Mouse (Mus musculus) hindbrain, embryonic 16.5 days (tissue): ENCODE measurements around the gene Comtd1. TPM values are rescaled to one million over a fixed set of nuclear protein-coding genes. Genes with fewer than 3 reads are reported as not detected.

Source experiments
- ATAC-seq: fragments of 200-750 bp; cut with Nextera tagmentation; 2 replicates; pipeline ENCODE4 v1.8.0; 2017; ENCODE audit warnings: moderate TSS enrichment, moderate library complexity
- H3K27ac ChIP-seq: fragments of 300-500 bp; sonication (generic); 2 replicates; pipeline ENCODE4 v1.5.1; 2014; ENCODE audit warnings: low read depth, mild to moderate bottlenecking, control low read depth, low read length, moderate library complexity
- H3K27me3 ChIP-seq: fragments of 300-500 bp; sonication (generic); replicated peaks from 2 replicates; pipeline ENCODE4 v1.6.1; 2014; ENCODE audit warnings: low read length; ENCODE audit not compliant: control insufficient read depth, insufficient read depth
- H3K36me3 ChIP-seq: fragments of 300-500 bp; sonication (generic); 2 replicates; pipeline ENCODE4 v1.6.1; 2014; ENCODE audit warnings: mild to moderate bottlenecking, low read length, moderate library complexity, mixed read lengths; ENCODE audit not compliant: control insufficient read depth, insufficient read depth
- H3K4me1 ChIP-seq: fragments of 300-500 bp; sonication (generic); 2 replicates; pipeline ENCODE4 v1.6.1; 2014; ENCODE audit warnings: low read depth, low read length; ENCODE audit not compliant: control insufficient read depth, insufficient read depth
- H3K4me2 ChIP-seq: fragments of 300-500 bp; sonication (generic); 2 replicates; pipeline ENCODE4 v1.6.1; 2014; ENCODE audit warnings: mild to moderate bottlenecking, low read length, control low read depth, moderate library complexity
- H3K4me3 ChIP-seq: fragments of 300-500 bp; sonication (generic); 2 replicates; pipeline ENCODE4 v1.5.1; 2014; ENCODE audit warnings: mild to moderate bottlenecking, low read length, control low read depth, moderate library complexity
- H3K9ac ChIP-seq: fragments of 300-500 bp; sonication (generic); 2 replicates; pipeline ENCODE4 v1.6.1; 2014; ENCODE audit warnings: low read depth, mild to moderate bottlenecking, control low read depth, low read length, moderate library complexity
- H3K9me3 ChIP-seq: fragments of 300-500 bp; sonication (generic); 2 replicates; pipeline ENCODE4 v1.6.1; 2014; ENCODE audit warnings: mild to moderate bottlenecking, low read length, moderate library complexity; ENCODE audit not compliant: control insufficient read depth
- WGBS: fragments of 180-500 bp; shearing (Covaris S2); extraction: QIAGEN DNeasy Blood & Tissue Kit; methylation state at CpG from one replicate; pipeline ENCODE4 v1.1.7; 2014; 5-methylcytosine and 5-hydroxymethylcytosine counted together
- polyA plus RNA-seq: library from polyadenylated mRNA; unstranded; fragments of >200 nt; fragmentation: Nextera tagmentation; extraction: Ambion mirVana; gene quantifications from 2 replicates; pipeline ENCODE4 v1.2.1, GENCODE M21; 2015

Gene Comtd1
- 59.2 and 68.9 TPM in 2 replicates for polyA plus RNA-seq

GRCm38 (mm10) chr14:21848166-21849154, at the start of gene Comtd1:
Gene Comtd1, minus strand, starts transcription at chr14:21848977.
- Histone ChIP-seq H3K36me3 (peaks cover 5% of the 10 kb centered on the region), H3K27ac (peak within 1 kb of the TSS; percentile 72), H3K4me1 (peaks cover 11% of the 10 kb centered on the region), H3K4me3 (peak within 1 kb of the TSS; percentile 76), H3K4me2 (peak within 1 kb of the TSS; percentile 92), H3K9me3 (no peaks in the 10 kb centered on the region), H3K9ac (peak within 1 kb of the TSS; percentile 92), H3K27me3 (no peaks in the 10 kb centered on the region)
- WGBS: 0% methylated on average over 48 of the region's 51 CpGs
- ATAC-seq: peak; percentile 87

GRCm38 (mm10) chr14:21892341-21892659, 43.5 kb upstream of the Comtd1 start:
- H3K27me3 ChIP-seq: no peaks in the 10 kb centered on the region
- no peak overlapping the region for H3K27ac ChIP-seq
- H3K9me3 ChIP-seq: no peaks in the 10 kb centered on the region
- no peak for ATAC-seq
- no peak overlapping the region for H3K4me3 ChIP-seq
- WGBS: 44% methylated on average over 6 of the region's 6 CpGs
- H3K9ac ChIP-seq: no peak overlapping the region
- H3K4me2 ChIP-seq: no peak overlapping the region; the same call in 1 of the 2 replicates
- H3K36me3 ChIP-seq: no peaks in the 10 kb centered on the region
- peaks cover 6% of the 10 kb centered on the region for H3K4me1 ChIP-seq

GRCm38 (mm10) chr14:21891581-21892340, 43.0 kb upstream of the Comtd1 start:
- Histone ChIP-seq H3K27me3 (no peaks in the 10 kb centered on the region), H3K36me3 (no peaks in the 10 kb centered on the region), H3K4me2 (peak overlapping the region; percentile 18), H3K4me3 (no peak overlapping the region), H3K9me3 (no peaks in the 10 kb centered on the region), H3K27ac (no peak overlapping the region), H3K4me1 (peaks cover 6% of the 10 kb centered on the region), H3K9ac (no peak overlapping the region)
- 14% methylated on average over 15 of the region's 15 CpGs for WGBS
- peak; percentile 89 for ATAC-seq

GRCm38 (mm10) chr14:21890430-21890829, 41.7 kb upstream of the Comtd1 start:
- peaks cover 6% of the 10 kb centered on the region for H3K4me1 ChIP-seq
- ATAC-seq: no peak
- 89% methylated on average over 2 of the region's 2 CpGs for WGBS

GRCm38 (mm10) chr14:21866816-21867215, 18.0 kb upstream of the Comtd1 start:
- WGBS: 76% methylated on average over 7 of the region's 7 CpGs
- Histone ChIP-seq H3K4me3 (no peak overlapping the region), H3K36me3 (no peaks in the 10 kb centered on the region), H3K4me2 (no peak overlapping the region), H3K27me3 (no peaks in the 10 kb centered on the region), H3K9ac (no peak overlapping the region), H3K4me1 (no peaks in the 10 kb centered on the region), H3K27ac (no peak overlapping the region), H3K9me3 (no peaks in the 10 kb centered on the region)
- ATAC-seq: no peak

More at GRCm38 (mm10) chr14:21890430-21890829, 41.7 kb upstream of the Comtd1 start:
- H3K9ac ChIP-seq: no peak overlapping the region
- H3K27ac ChIP-seq: no peak overlapping the region
- H3K36me3 ChIP-seq: no peaks in the 10 kb centered on the region
- no peak overlapping the region for H3K4me3 ChIP-seq
- no peak overlapping the region for H3K4me2 ChIP-seq
- no peaks in the 10 kb centered on the region for H3K9me3 ChIP-seq
- no peaks in the 10 kb centered on the region for H3K27me3 ChIP-seq

DNA sequence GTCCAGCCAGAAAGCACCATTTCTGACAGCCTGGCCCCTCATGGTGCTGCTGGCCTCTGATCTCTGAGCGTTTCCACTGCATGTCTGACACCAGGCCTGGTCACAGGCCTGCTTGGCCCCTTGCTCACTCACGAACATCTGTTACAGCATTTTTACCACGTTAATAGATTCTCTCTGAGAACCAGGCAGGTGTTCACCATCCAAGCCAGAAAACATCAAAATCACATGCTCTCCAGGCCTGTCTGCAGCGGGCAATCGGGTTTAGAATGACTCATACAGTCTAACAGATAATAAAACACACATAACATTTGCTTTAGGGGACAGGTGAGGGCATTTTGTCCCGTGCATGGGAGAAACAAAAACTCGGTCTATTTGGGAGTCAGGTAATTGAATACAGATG, 17.5 kb upstream of the Comtd1 start:
- H3K9me3 ChIP-seq: no peaks in the 10 kb centered on the region
- no peak for ATAC-seq
- WGBS: 61% methylated on average over 7 of the region's 7 CpGs
- no peak overlapping the region for H3K9ac ChIP-seq
- no peaks in the 10 kb centered on the region for H3K27me3 ChIP-seq
- no peaks in the 10 kb centered on the region for H3K4me1 ChIP-seq
- no peak overlapping the region for H3K4me3 ChIP-seq
- no peak overlapping the region for H3K27ac ChIP-seq
- no peak overlapping the region for H3K4me2 ChIP-seq
- H3K36me3 ChIP-seq: no peaks in the 10 kb centered on the region

DNA sequence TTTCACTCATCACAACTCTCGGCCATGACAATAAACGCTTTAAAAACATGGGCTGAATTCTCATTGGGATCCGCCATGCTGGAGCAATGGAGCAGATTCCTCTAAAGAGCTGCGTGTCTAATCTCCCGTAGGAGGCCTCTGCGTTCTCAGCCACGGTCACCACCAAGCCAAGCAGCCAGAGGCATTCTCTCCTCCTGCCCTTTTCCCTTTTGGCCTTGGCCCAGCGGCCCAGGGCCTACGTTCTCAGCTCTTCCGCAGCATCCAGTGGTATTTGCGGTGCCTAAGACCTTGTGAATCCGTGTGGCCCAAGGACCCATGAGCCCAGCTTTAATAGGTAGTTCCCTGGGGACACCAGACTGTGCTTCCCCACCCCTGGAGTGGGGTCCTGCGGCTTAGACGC, 8.1 kb upstream of the Comtd1 start:
- H3K27me3 ChIP-seq: no peaks in the 10 kb centered on the region
- no peak overlapping the region for H3K4me2 ChIP-seq
- H3K9ac ChIP-seq: no peak overlapping the region
- no peak overlapping the region for H3K27ac ChIP-seq
- no peaks in the 10 kb centered on the region for H3K36me3 ChIP-seq
- H3K4me1 ChIP-seq: peaks cover 7% of the 10 kb centered on the region; the same call in 1 of the 2 replicates
- no peak overlapping the region for H3K4me3 ChIP-seq
- no peaks in the 10 kb centered on the region for H3K9me3 ChIP-seq
- ATAC-seq: no peak
- 82% methylated on average over 14 of the region's 14 CpGs for WGBS

GRCm38 (mm10) chr14:21855961-21856360, 7.2 kb upstream of the Comtd1 start:
- Histone ChIP-seq H3K4me2 (no peak overlapping the region), H3K4me3 (no peak overlapping the region), H3K4me1 (peaks cover 7% of the 10 kb centered on the region; the same call in 1 of the 2 replicates), H3K9me3 (no peaks in the 10 kb centered on the region), H3K9ac (no peak overlapping the region; the same call in 1 of the 2 replicates), H3K27ac (no peak overlapping the region), H3K36me3 (no peaks in the 10 kb centered on the region), H3K27me3 (no peaks in the 10 kb centered on the region)
- no peak for ATAC-seq
- WGBS: 27% methylated on average over 3 of the region's 3 CpGs

DNA sequence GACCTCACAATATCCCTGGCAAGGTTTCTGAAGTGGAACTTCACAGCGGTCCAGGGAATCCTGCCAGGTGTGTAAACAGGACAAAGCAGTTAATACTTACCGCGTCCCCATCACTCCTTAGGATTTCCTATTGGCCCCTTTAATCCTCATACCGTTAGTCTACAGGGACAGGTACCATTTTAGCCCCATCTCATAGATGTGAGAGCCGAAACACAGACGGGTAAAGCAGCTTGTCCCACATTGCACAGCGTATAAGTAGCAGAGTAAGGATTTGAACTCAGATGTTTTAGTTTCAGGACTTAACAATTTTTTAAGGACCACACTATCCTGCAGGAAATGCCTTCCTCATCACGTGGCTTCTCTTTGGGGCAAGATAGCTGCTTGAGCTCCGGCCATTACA, 5.5 kb upstream of the Comtd1 start:
- no peak overlapping the region for H3K27ac ChIP-seq
- H3K36me3 ChIP-seq: no peaks in the 10 kb centered on the region
- H3K4me1 ChIP-seq: peaks cover 7% of the 10 kb centered on the region; the same call in 1 of the 2 replicates
- 82% methylated on average over 9 of the region's 9 CpGs for WGBS
- no peaks in the 10 kb centered on the region for H3K9me3 ChIP-seq
- peak overlapping the region; percentile 61 for H3K4me2 ChIP-seq
- no peak overlapping the region; the same call in 1 of the 2 replicates for H3K9ac ChIP-seq
- no peak overlapping the region for H3K4me3 ChIP-seq
- no peak for ATAC-seq
- no peaks in the 10 kb centered on the region for H3K27me3 ChIP-seq
